In genomic region chr10:18447299-18447698, GRCm38 (mm10) we compare ENCODE assay signal across 17 mouse cellular contexts.
DNase-seq lines count a peak whose midpoint lies in the region; ATAC-seq and TF ChIP-seq lines count a peak whose summit lies in the region.
"Had no signal": no experiment of that assay in that cellular context is flagged by ENCODE, and none has a peak within 500 bp of the region (broad histone marks: within the 10 kb centered on the region; RNA-seq: fewer than 3 reads in every experiment).

No protein-coding gene starts in this region.

- no peaks in the 10 kb centered on the region for H3K9me3 ChIP-seq in kidney, embryonic 15.5 days (replicated peaks)
- H3K9me3 ChIP-seq in heart, embryonic 11.5 days (replicated peaks; ENCODE audit: control insufficient read depth, low read length): no peaks in the 10 kb centered on the region
- H3K9me3 ChIP-seq in heart, postnatal 0 days (replicated peaks; ENCODE audit: control insufficient read depth, low read length): no peaks in the 10 kb centered on the region
- no peaks in the 10 kb centered on the region for H3K9me3 ChIP-seq in liver, embryonic 15.5 days (replicated peaks)
- H3K9me3 ChIP-seq: embryonic facial prominence, embryonic 15.5 days; limb, embryonic 15.5 days; midbrain, embryonic 12.5 days; neural tube, embryonic 13.5 days had no signal

- DNase-seq in kidney, adult 18-20 months: no peak
- peak; percentile 94 for DNase-seq in heart, postnatal 0 days (ENCODE audit: low spot score)
- DNase-seq in right cerebral cortex, postnatal 4 days: no peak
- DNase-seq in frontal cortex, postnatal 25 days (ENCODE audit: low spot score in 2 of 2): no peak
- DNase-seq: adrenal gland, postnatal 25 days; B cell, adult 2 months; cerebellum, adult 11 months; cerebellum, postnatal 14 days; right cerebral cortex, postnatal 14 days had no signal

- H3K27me3 ChIP-seq in kidney, embryonic 15.5 days: no peaks in the 10 kb centered on the region
- H3K27me3 ChIP-seq in heart, embryonic 11.5 days (ENCODE audit: control insufficient read depth, insufficient read depth, low read length): no peaks in the 10 kb centered on the region
- H3K27me3 ChIP-seq in heart, postnatal 0 days (ENCODE audit: control insufficient read depth, insufficient read depth, low read length): no peaks in the 10 kb centered on the region
- H3K27me3 ChIP-seq in liver, embryonic 15.5 days: no peaks in the 10 kb centered on the region
- H3K27me3 ChIP-seq: embryonic facial prominence, embryonic 15.5 days; limb, embryonic 15.5 days; neural tube, embryonic 13.5 days had no signal

- peak; percentile 86 for TF ChIP-seq EP300 in heart, postnatal 0 days (IDR thresholded peaks at IDR 0.05; ENCODE audit: low read depth)

- TF ChIP-seq CTCF in heart, postnatal 0 days (IDR thresholded peaks at IDR 0.05; ENCODE audit: low read depth): no peak

- H3K4me1 ChIP-seq in kidney, embryonic 15.5 days: peaks cover 19% of the 10 kb centered on the region
- H3K4me1 ChIP-seq in heart, embryonic 11.5 days (ENCODE audit: control insufficient read depth, insufficient read depth, low read length): peaks cover 33% of the 10 kb centered on the region
- H3K4me1 ChIP-seq in heart, postnatal 0 days (ENCODE audit: control insufficient read depth, insufficient read depth): peaks cover 50% of the 10 kb centered on the region
- peaks cover 11% of the 10 kb centered on the region for H3K4me1 ChIP-seq in liver, embryonic 15.5 days (replicated peaks)

- H3K4me2 ChIP-seq in kidney, embryonic 15.5 days: no peak overlapping the region
- peak overlapping the region; percentile 38 for H3K4me2 ChIP-seq in heart, embryonic 11.5 days
- peak overlapping the region; percentile 52 for H3K4me2 ChIP-seq in heart, postnatal 0 days (ENCODE audit: low read depth, low read length)
- H3K4me2 ChIP-seq in liver, embryonic 15.5 days: no peak overlapping the region
- H3K4me2 ChIP-seq: embryonic facial prominence, embryonic 15.5 days; limb, embryonic 15.5 days; neural tube, embryonic 13.5 days had no signal

- WGBS in kidney, embryonic 15.5 days: 55% methylated on average over 4 of the region's 4 CpGs
- WGBS in heart, embryonic 11.5 days (ENCODE audit: insufficient replicate concordance): 24% methylated on average over 4 of the region's 4 CpGs
- 16% methylated on average over 4 of the region's 4 CpGs for WGBS in heart, postnatal 0 days
- 35% methylated on average over 4 of the region's 4 CpGs for WGBS in liver, embryonic 15.5 days (ENCODE audit: insufficient replicate concordance)

- no peak overlapping the region for H3K4me3 ChIP-seq in kidney, embryonic 15.5 days (replicated peaks)
- H3K4me3 ChIP-seq in heart, embryonic 11.5 days (ENCODE audit: low read depth, low read length): no peak overlapping the region
- peak overlapping the region; percentile 9; the same call in 1 of the 2 replicates for H3K4me3 ChIP-seq in heart, postnatal 0 days (ENCODE audit: low read depth, low read length)
- no peak overlapping the region for H3K4me3 ChIP-seq in liver, embryonic 15.5 days (replicated peaks)
- H3K4me3 ChIP-seq: embryonic facial prominence, embryonic 15.5 days; limb, embryonic 15.5 days; midbrain, embryonic 12.5 days; neural tube, embryonic 13.5 days had no signal

- no peak overlapping the region for H3K9ac ChIP-seq in kidney, embryonic 15.5 days
- peak overlapping the region; percentile 58; the same call in 1 of the 2 replicates for H3K9ac ChIP-seq in heart, embryonic 11.5 days (ENCODE audit: low read depth, low read length)
- H3K9ac ChIP-seq in heart, postnatal 0 days (replicated peaks; ENCODE audit: low read depth, low read length): peak overlapping the region; percentile 33
- H3K9ac ChIP-seq in liver, embryonic 15.5 days: no peak overlapping the region
- H3K9ac ChIP-seq: embryonic facial prominence, embryonic 15.5 days; hindbrain, embryonic 14.5 days; limb, embryonic 15.5 days; midbrain, embryonic 12.5 days; neural tube, embryonic 13.5 days had no signal

- ATAC-seq in kidney, embryonic 15.5 days (replicated peaks; ENCODE audit: low FRiP score): no peak
- peak; percentile 83 for ATAC-seq in heart, embryonic 11.5 days (replicated peaks; ENCODE audit: insufficient number of reproducible peaks, low FRiP score, low TSS enrichment)
- ATAC-seq in heart, postnatal 0 days (ENCODE audit: insufficient read depth, low read depth): peak; percentile 92
- ATAC-seq in liver, embryonic 15.5 days (ENCODE audit: insufficient read depth): peak; percentile 40; the same call in 1 of the 2 replicates

- H3K36me3 ChIP-seq in kidney, embryonic 15.5 days: no peaks in the 10 kb centered on the region
- H3K36me3 ChIP-seq in heart, embryonic 11.5 days (ENCODE audit: control insufficient read depth, insufficient read depth, low read length): no peaks in the 10 kb centered on the region
- H3K36me3 ChIP-seq in heart, postnatal 0 days (replicated peaks; ENCODE audit: control insufficient read depth, insufficient read depth, low read length): no peaks in the 10 kb centered on the region
- no peaks in the 10 kb centered on the region for H3K36me3 ChIP-seq in liver, embryonic 15.5 days (replicated peaks)
- H3K36me3 ChIP-seq: embryonic facial prominence, embryonic 15.5 days; limb, embryonic 15.5 days; midbrain, embryonic 12.5 days; neural tube, embryonic 13.5 days had no signal

- H3K27ac ChIP-seq in kidney, embryonic 15.5 days: peak overlapping the region; percentile 51; the same call in 1 of the 2 replicates
- peak overlapping the region; percentile 96 for H3K27ac ChIP-seq in heart, embryonic 11.5 days (ENCODE audit: low read depth, low read length)
- peak overlapping the region; percentile 98 for H3K27ac ChIP-seq in heart, postnatal 0 days (ENCODE audit: low read depth)
- H3K27ac ChIP-seq in liver, embryonic 15.5 days (replicated peaks): no peak overlapping the region
- H3K27ac ChIP-seq: embryonic facial prominence, embryonic 15.5 days; hindbrain, embryonic 14.5 days; limb, embryonic 15.5 days; midbrain, embryonic 12.5 days had no signal

Comparison
In these comparisons a context has a peak if more than half of its experiments do, and no peak if none do; other contexts are left out.
1. H3K4me2 ChIP-seq: peak in heart, embryonic 11.5 days (single experiment) and heart, postnatal 0 days (single experiment); none in kidney, embryonic 15.5 days (single experiment) and liver, embryonic 15.5 days (single experiment).
2. H3K9ac ChIP-seq: peak in heart, embryonic 11.5 days (single experiment) and heart, postnatal 0 days (single experiment); none in kidney, embryonic 15.5 days (single experiment) and liver, embryonic 15.5 days (single experiment).